ENCODE assay signal across 7 mouse cellular contexts in the genomic region with DNA sequence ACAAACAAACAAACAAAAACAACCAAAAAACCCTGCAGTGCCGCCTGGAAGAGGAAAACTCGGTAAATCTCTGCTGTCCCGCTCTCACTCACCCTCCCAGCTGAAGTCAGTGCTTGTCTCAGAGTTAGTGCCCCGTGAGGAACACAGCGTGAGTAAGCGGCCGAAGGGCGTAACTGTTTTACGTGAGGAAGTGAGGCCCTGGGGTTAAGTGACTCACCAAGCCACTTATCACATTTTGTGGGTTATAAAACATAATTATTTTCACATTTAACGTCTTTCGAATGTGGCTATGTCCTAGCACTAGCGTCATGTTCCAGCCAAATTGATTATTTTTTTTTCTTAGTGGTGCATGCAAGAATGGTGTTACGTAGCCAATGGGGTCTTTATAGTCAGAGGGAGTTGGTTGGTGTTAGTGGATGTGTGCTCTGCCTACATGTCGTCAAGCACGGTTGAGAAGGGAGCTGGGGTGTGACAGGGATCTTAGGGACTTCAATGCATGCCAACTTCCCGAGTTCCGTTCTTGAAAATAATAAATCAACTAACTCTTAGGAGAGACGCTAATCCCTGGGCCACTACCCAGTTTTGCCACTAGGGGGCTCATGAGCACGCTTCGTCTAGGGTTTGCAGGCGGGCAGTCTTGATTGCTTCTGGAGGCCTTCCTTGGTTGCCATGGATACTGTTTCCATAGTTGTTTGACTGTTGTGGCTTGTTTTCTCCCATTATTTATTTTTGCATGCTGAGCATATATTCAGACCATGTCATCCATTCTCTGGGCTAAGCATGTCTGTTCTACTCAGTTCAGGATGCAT. TPM values are rescaled to one million over a fixed set of nuclear protein-coding genes. Genes with fewer than 3 reads are reported as not detected.
DNase-seq lines count a peak whose midpoint lies in the region; ATAC-seq and TF ChIP-seq lines count a peak whose summit lies in the region.

No protein-coding gene starts in this region.

- H3K27ac ChIP-seq in left cerebral cortex, adult 2 months = peak overlapping the region; percentile 17; the same call in 1 of the 2 replicates

- peak; percentile 61 for ATAC-seq in activated CD4-positive, CD25-positive, alpha-beta regulatory T cell, adult 4 months

- peak; percentile 96 for TF ChIP-seq CTCF in left cerebral cortex, adult 2 months (IDR thresholded peaks at IDR 0.05)

- no peak overlapping the region for H3K4me3 ChIP-seq in left cerebral cortex, adult 2 months

- intact Hi-C loops in left cerebral cortex, adult 2 months (cut with DNase I) = loop anchor here (2.0 kb wide), 1 partner anchor 44 kb away; no protein-coding TSS in a partner anchor

- DNase-seq in cerebellum, postnatal 14 days = peak; percentile 85 to 91
- peak; percentile 51 to 78 for DNase-seq in frontal cortex, postnatal 14 days (ENCODE audit: low spot score in 2 of 2)
- DNase-seq in induced T-regulatory cell, adult 2 months (ENCODE audit: low read depth) = peak; percentile 90
- DNase-seq in left cerebral cortex, adult 2 months (ENCODE audit: extremely low spot score in 1 of 2, low spot score in 2 of 2) = peak; percentile 79 to 81
- DNase-seq in mesoderm, embryonic 11.5 days (ENCODE audit: low read depth, low spot score) = peak; percentile 90
- DNase-seq in right cerebral cortex, postnatal 25 days = peak; percentile 71

RNA-seq across cellular contexts. Expression of a gene that starts 10.7 kb away (rescaled TPM):
- not detected for polyA plus RNA-seq in activated CD4-positive, CD25-positive, alpha-beta regulatory T cell, adult 4 months (2017; shearing (Covaris generic))
- not detected for total RNA-seq in left cerebral cortex, adult 2 months (2021)

RNA-seq across cellular contexts. Expression of a gene that starts 23.4 kb away (rescaled TPM):
- not detected for polyA plus RNA-seq in activated CD4-positive, CD25-positive, alpha-beta regulatory T cell, adult 4 months (2017; shearing (Covaris generic))
- not detected for total RNA-seq in left cerebral cortex, adult 2 months (2021)

RNA-seq across cellular contexts. Expression of a gene that starts 35.8 kb away (rescaled TPM):
- not detected for polyA plus RNA-seq in activated CD4-positive, CD25-positive, alpha-beta regulatory T cell, adult 4 months (2017; shearing (Covaris generic))
- not detected for total RNA-seq in left cerebral cortex, adult 2 months (2021)

RNA-seq across cellular contexts. Expression of a gene that starts 38.7 kb away (rescaled TPM):
- polyA plus RNA-seq in activated CD4-positive, CD25-positive, alpha-beta regulatory T cell, adult 4 months (2017; shearing (Covaris generic)) = not detected
- total RNA-seq in left cerebral cortex, adult 2 months (2021) = 1 to 10 TPM in 1 of 2 experiments, under 1 TPM in 1; 0.87 to 1.5 TPM

RNA-seq across cellular contexts. Expression of a gene that starts 52.9 kb away (rescaled TPM):
- polyA plus RNA-seq in activated CD4-positive, CD25-positive, alpha-beta regulatory T cell, adult 4 months (2017; shearing (Covaris generic)) = under 1 TPM in 1 of 2 experiments, not detected in 1; 0.36 TPM
- not detected for total RNA-seq in left cerebral cortex, adult 2 months (2021)
